ENCODE assay signal across 19 mouse cellular contexts in the genomic region with DNA sequence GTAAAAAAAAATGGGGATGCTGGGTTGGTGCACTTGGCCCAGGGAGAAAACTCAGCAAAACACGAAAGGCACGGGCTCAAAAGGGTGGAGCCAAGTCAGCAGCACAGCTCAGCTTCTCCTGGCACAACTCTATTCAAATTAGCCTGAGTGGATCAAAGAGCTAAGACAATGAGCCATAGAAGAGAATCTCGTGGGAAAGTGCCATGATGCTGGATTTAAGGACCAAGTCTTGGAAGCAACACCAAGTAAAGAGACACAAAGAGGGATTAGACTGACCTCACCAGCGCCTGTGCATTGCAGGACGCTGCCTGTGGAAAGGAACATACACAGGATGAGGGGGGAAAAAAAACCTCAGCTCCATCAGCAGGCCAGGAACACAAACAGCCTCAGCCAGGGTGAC.
DNase-seq lines count a peak whose midpoint lies in the region; ATAC-seq lines count a peak whose summit lies in the region.
"Had no signal": no experiment of that assay in that cellular context is flagged by ENCODE, and none has a peak within 500 bp of the region (broad histone marks: within the 10 kb centered on the region; RNA-seq: fewer than 3 reads in every experiment).

No protein-coding gene starts in this region.

- no peak for DNase-seq in forebrain, embryonic 11.5 days (ENCODE audit: low spot score)
- no peak for DNase-seq in midbrain, embryonic 11.5 days (ENCODE audit: low spot score, missing footprints)
- no peak for DNase-seq in testis, postnatal 14 days (ENCODE audit: low spot score)
- DNase-seq in kidney, postnatal 14 days: no peak
- DNase-seq: adrenal gland, postnatal 25 days; cerebellum, adult 8-10 months; heart, postnatal 36 days; liver, embryonic 13.5 days; right cerebral cortex, postnatal 14 days had no signal

- H3K27ac ChIP-seq in forebrain, embryonic 11.5 days (ENCODE audit: low read depth, low read length): peak overlapping the region; percentile 18; the same call in 1 of the 2 replicates
- no peak overlapping the region for H3K27ac ChIP-seq in forebrain, embryonic 15.5 days (replicated peaks)
- peak overlapping the region; percentile 14; the same call in 1 of the 2 replicates for H3K27ac ChIP-seq in midbrain, embryonic 11.5 days (ENCODE audit: low read depth, low read length)
- 0 out of 2 replicates have a peak overlapping the region, but pooled peaks have one; percentile 7 for H3K27ac ChIP-seq in neural tube, embryonic 14.5 days (ENCODE audit: low read depth, low read length)
- no peak overlapping the region for H3K27ac ChIP-seq in heart, embryonic 12.5 days (ENCODE audit: poor library complexity, severe bottlenecking)
- H3K27ac ChIP-seq: embryonic facial prominence, embryonic 12.5 days; heart, embryonic 13.5 days; left cerebral cortex, adult 2 months; limb, embryonic 12.5 days; liver, embryonic 13.5 days; lung, embryonic 15.5 days; macrophage had no signal

- H3K36me3 ChIP-seq in forebrain, embryonic 11.5 days (ENCODE audit: control insufficient read depth, insufficient read depth, low read length): no peaks in the 10 kb centered on the region
- no peaks in the 10 kb centered on the region for H3K36me3 ChIP-seq in forebrain, embryonic 15.5 days
- no peaks in the 10 kb centered on the region for H3K36me3 ChIP-seq in midbrain, embryonic 11.5 days (ENCODE audit: control insufficient read depth, insufficient read depth, low read length)
- H3K36me3 ChIP-seq in neural tube, embryonic 14.5 days (ENCODE audit: control insufficient read depth, insufficient read depth, low read length): no peaks in the 10 kb centered on the region
- no peaks in the 10 kb centered on the region for H3K36me3 ChIP-seq in heart, embryonic 12.5 days
- H3K36me3 ChIP-seq: embryonic facial prominence, embryonic 12.5 days; heart, embryonic 13.5 days; limb, embryonic 12.5 days; liver, embryonic 13.5 days; lung, embryonic 15.5 days had no signal

- H3K4me2 ChIP-seq in forebrain, embryonic 11.5 days (ENCODE audit: low read depth, low read length, severe bottlenecking): no peak overlapping the region
- H3K4me2 ChIP-seq in forebrain, embryonic 15.5 days (replicated peaks): no peak overlapping the region
- H3K4me2 ChIP-seq in midbrain, embryonic 11.5 days: no peak overlapping the region
- no peak overlapping the region for H3K4me2 ChIP-seq in neural tube, embryonic 14.5 days (ENCODE audit: low read depth, low read length)
- H3K4me2 ChIP-seq in heart, embryonic 12.5 days: no peak overlapping the region
- H3K4me2 ChIP-seq: embryonic facial prominence, embryonic 12.5 days; heart, embryonic 13.5 days; limb, embryonic 12.5 days; liver, embryonic 13.5 days; lung, embryonic 15.5 days had no signal

- H3K4me3 ChIP-seq in forebrain, embryonic 11.5 days (ENCODE audit: low read depth, low read length): no peak overlapping the region
- no peak overlapping the region for H3K4me3 ChIP-seq in forebrain, embryonic 15.5 days
- H3K4me3 ChIP-seq in midbrain, embryonic 11.5 days (ENCODE audit: low read depth, low read length): no peak overlapping the region
- no peak overlapping the region for H3K4me3 ChIP-seq in neural tube, embryonic 14.5 days (ENCODE audit: low read depth, low read length)
- no peak overlapping the region for H3K4me3 ChIP-seq in heart, embryonic 12.5 days
- H3K4me3 ChIP-seq: embryonic facial prominence, embryonic 12.5 days; heart, embryonic 13.5 days; left cerebral cortex, adult 2 months; limb, embryonic 12.5 days; liver, embryonic 13.5 days; lung, embryonic 15.5 days had no signal

- no peak overlapping the region for H3K9ac ChIP-seq in forebrain, embryonic 11.5 days (ENCODE audit: low read length)
- no peak overlapping the region for H3K9ac ChIP-seq in forebrain, embryonic 15.5 days (replicated peaks)
- no peak overlapping the region for H3K9ac ChIP-seq in midbrain, embryonic 11.5 days (ENCODE audit: low read length)
- H3K9ac ChIP-seq in neural tube, embryonic 14.5 days (replicated peaks; ENCODE audit: low read depth, low read length): no peak overlapping the region
- H3K9ac ChIP-seq in heart, embryonic 12.5 days: no peak overlapping the region
- H3K9ac ChIP-seq: embryonic facial prominence, embryonic 12.5 days; heart, embryonic 13.5 days; limb, embryonic 12.5 days; liver, embryonic 13.5 days; lung, embryonic 15.5 days had no signal

- 0 out of 2 replicates have a peak, but pooled peaks have one; percentile 22 for ATAC-seq in forebrain, embryonic 11.5 days (replicated peaks; ENCODE audit: low FRiP score)
- ATAC-seq in forebrain, embryonic 15.5 days (replicated peaks): 0 out of 2 replicates have a peak, but pooled peaks have one; percentile 17
- ATAC-seq in midbrain, embryonic 11.5 days (ENCODE audit: low FRiP score): no peak
- no peak for ATAC-seq in neural tube, embryonic 14.5 days (ENCODE audit: low read depth)
- no peak for ATAC-seq in heart, embryonic 12.5 days (ENCODE audit: insufficient number of reproducible peaks, low FRiP score)
- ATAC-seq: intestine, embryonic 16.5 days had no signal

- no peaks in the 10 kb centered on the region for H3K27me3 ChIP-seq in forebrain, embryonic 11.5 days (ENCODE audit: control insufficient read depth, insufficient read depth, low read length)
- peaks cover 22% of the 10 kb centered on the region; the same call in 1 of the 2 replicates for H3K27me3 ChIP-seq in forebrain, embryonic 15.5 days
- no peaks in the 10 kb centered on the region for H3K27me3 ChIP-seq in midbrain, embryonic 11.5 days (ENCODE audit: control insufficient read depth, insufficient read depth, low read length)
- no peaks in the 10 kb centered on the region for H3K27me3 ChIP-seq in neural tube, embryonic 14.5 days (ENCODE audit: control insufficient read depth, insufficient read depth, low read length)
- H3K27me3 ChIP-seq in heart, embryonic 12.5 days (replicated peaks): 0 out of 2 replicates have a peak, but pooled peaks cover 3% of the 10 kb centered on the region
- H3K27me3 ChIP-seq: embryonic facial prominence, embryonic 12.5 days; heart, embryonic 13.5 days; lung, embryonic 15.5 days had no signal

- 19% methylated on average over 5 of the region's 5 CpGs for WGBS in forebrain, embryonic 11.5 days
- WGBS in forebrain, embryonic 15.5 days: 7% methylated on average over 5 of the region's 5 CpGs
- WGBS in midbrain, embryonic 11.5 days: 35% methylated on average over 5 of the region's 5 CpGs
- 23% methylated on average over 5 of the region's 5 CpGs for WGBS in neural tube, embryonic 14.5 days
- WGBS in heart, embryonic 12.5 days: 66% methylated on average over 5 of the region's 5 CpGs

- peaks cover 9% of the 10 kb centered on the region; the same call in 1 of the 2 replicates for H3K4me1 ChIP-seq in forebrain, embryonic 11.5 days (replicated peaks; ENCODE audit: control insufficient read depth, insufficient read depth, low read length)
- H3K4me1 ChIP-seq in forebrain, embryonic 15.5 days: peaks cover 30% of the 10 kb centered on the region
- H3K4me1 ChIP-seq in midbrain, embryonic 11.5 days (ENCODE audit: control insufficient read depth, insufficient read depth, low read length): peaks cover 16% of the 10 kb centered on the region
- peaks cover 15% of the 10 kb centered on the region; the same call in 1 of the 2 replicates for H3K4me1 ChIP-seq in neural tube, embryonic 14.5 days (ENCODE audit: control insufficient read depth, insufficient read depth, low read length)
- peaks cover 25% of the 10 kb centered on the region for H3K4me1 ChIP-seq in heart, embryonic 12.5 days (replicated peaks)
- H3K4me1 ChIP-seq: liver, embryonic 13.5 days had no signal

- H3K9me3 ChIP-seq in forebrain, embryonic 11.5 days (ENCODE audit: control insufficient read depth, low read length): no peaks in the 10 kb centered on the region
- no peaks in the 10 kb centered on the region for H3K9me3 ChIP-seq in forebrain, embryonic 15.5 days
- H3K9me3 ChIP-seq in midbrain, embryonic 11.5 days (ENCODE audit: control insufficient read depth, low read length): no peaks in the 10 kb centered on the region
- H3K9me3 ChIP-seq in neural tube, embryonic 14.5 days (ENCODE audit: control insufficient read depth, low read length): no peaks in the 10 kb centered on the region
- no peaks in the 10 kb centered on the region for H3K9me3 ChIP-seq in heart, embryonic 12.5 days (replicated peaks)
- H3K9me3 ChIP-seq: embryonic facial prominence, embryonic 12.5 days; heart, embryonic 13.5 days; limb, embryonic 12.5 days; liver, embryonic 13.5 days; lung, embryonic 15.5 days had no signal

Comparison
In these comparisons a context has a peak if more than half of its experiments do, and no peak if none do; other contexts are left out.
1. H3K27ac ChIP-seq: peak in forebrain, embryonic 11.5 days (single experiment), midbrain, embryonic 11.5 days (single experiment) and neural tube, embryonic 14.5 days (single experiment); none in forebrain, embryonic 15.5 days (single experiment) and heart, embryonic 12.5 days (single experiment).
2. ATAC-seq: peak in forebrain, embryonic 11.5 days (single experiment) and forebrain, embryonic 15.5 days (single experiment); none in midbrain, embryonic 11.5 days (single experiment), neural tube, embryonic 14.5 days (single experiment) and heart, embryonic 12.5 days (single experiment).